Mouse (Mus musculus) macrophage (primary cell): ENCODE measurements around the gene Helz2. TPM values are rescaled to one million over a fixed set of nuclear protein-coding genes. Genes with fewer than 3 reads are reported as not detected.
"Not testable (repeated sequence)": the region's sequence is repeated elsewhere in the genome, so short reads cannot be mapped to it uniquely, and the experiment has no call there.

Experiments used
- H3K27ac ChIP-seq: fragments of 350-480 bp; formaldehyde crosslinking; 2 replicates; pipeline ENCODE4 v1.9.0; 2021
- H3K36me3 ChIP-seq: fragments of 350-480 bp; formaldehyde crosslinking; 2 replicates; pipeline ENCODE4 v1.9.0; 2021; ENCODE audit errors: inconsistent target
- H3K4me3 ChIP-seq: fragments of 350-480 bp; formaldehyde crosslinking; 2 replicates; pipeline ENCODE4 v1.9.0; 2021; ENCODE audit errors: inconsistent target
- H3K79me2 ChIP-seq: fragments of 350-480 bp; formaldehyde crosslinking; 2 replicates; pipeline ENCODE4 v1.9.0; 2021; ENCODE audit errors: inconsistent target
- WGBS: methylation state at CpG from one replicate; pipeline ENCODE4 v1.1.7; 2026; ENCODE audit warnings: inconsistent platforms; ENCODE audit not compliant: missing documents; 5-methylcytosine and 5-hydroxymethylcytosine counted together
- polyA plus RNA-seq: library from polyadenylated mRNA; stranded (reverse); fragments of 250-400 nt; gene quantifications from 3 replicates; pipeline ENCODE4 v1.2.4, GENCODE M21; 2018; ENCODE audit warnings: inconsistent platforms
- total RNA-seq, 78 experiments: library from RNA; depleted of rRNA; stranded (reverse); fragments of 250-400 nt; gene quantifications; 1 replicate in 9 of 78; 2 replicates in 24 of 78; 3 replicates in 43 of 78; 4 replicates in 2 of 78; pipeline ENCODE4 v1.2.4; 2018; ENCODE audit warnings: inconsistent platforms in 56 of 78

Helz2 gene
- 1,000 to 10,000 TPM in 4 of 26 experiments, 100 to 1,000 TPM in 20, 10 to 100 TPM in 2; 71.2 to 1,391 (median 498) TPM for total RNA-seq (2018; cell fraction: chromatin; rRNA removed)
- 100 to 1,000 TPM in 7 of 26 experiments, 10 to 100 TPM in 19; 12.2 to 132 (median 71.4) TPM for total RNA-seq (2018; cell fraction: cytosol; rRNA removed)
- total RNA-seq (2018; cell fraction: nucleus; rRNA removed), result 100 to 1,000 TPM in 23 of 26 experiments, 10 to 100 TPM in 3; 56.0 to 897 (median 370) TPM
- polyA plus RNA-seq, result 7.5 to 22.5 TPM (median 16.8 TPM) in 3 replicates

GRCm38 (mm10) chr2:181241602-181242313 is at the start of gene Helz2:
TSS of gene Helz2 (minus strand) at chr2:181242027.
- H3K4me3 ChIP-seq, result peak within 1 kb of the TSS; percentile 77
- H3K27ac ChIP-seq, result peak within 1 kb of the TSS; percentile 72
- peaks cover 36% of the 10 kb centered on the region for H3K36me3 ChIP-seq
- peaks cover 36% of the 10 kb centered on the region for H3K79me2 ChIP-seq
- WGBS, result 6% methylated on average over 10 of the region's 16 CpGs

DNA sequence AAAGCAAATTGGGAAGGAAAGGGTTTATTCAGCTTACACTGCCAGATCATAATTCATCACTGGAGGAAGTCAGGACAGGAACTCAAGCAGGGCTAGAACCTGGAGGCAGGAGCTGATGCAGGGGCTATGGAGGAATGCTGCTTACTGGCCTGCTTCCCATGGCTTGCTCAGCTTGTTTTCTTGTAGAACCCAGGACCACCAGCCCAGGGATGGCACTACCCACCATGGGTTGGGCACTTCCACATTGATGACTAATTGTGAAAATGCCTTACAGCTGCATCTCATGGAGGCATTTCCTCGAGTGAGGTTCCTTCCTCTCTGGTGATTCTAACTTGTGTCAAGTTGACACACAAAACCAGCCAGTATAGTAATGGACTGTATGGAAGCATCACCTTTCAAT is 49.1 kb upstream of the Helz2 start:
- H3K36me3 ChIP-seq, result no peaks in the 10 kb centered on the region
- peaks cover 55% of the 10 kb centered on the region for H3K79me2 ChIP-seq
- H3K27ac ChIP-seq, result peak overlapping the region; percentile 28; the same call in 1 of the 2 replicates
- H3K4me3 ChIP-seq, result no peak overlapping the region
- WGBS, result 0% methylated on average over 1 of the region's 1 CpGs

DNA sequence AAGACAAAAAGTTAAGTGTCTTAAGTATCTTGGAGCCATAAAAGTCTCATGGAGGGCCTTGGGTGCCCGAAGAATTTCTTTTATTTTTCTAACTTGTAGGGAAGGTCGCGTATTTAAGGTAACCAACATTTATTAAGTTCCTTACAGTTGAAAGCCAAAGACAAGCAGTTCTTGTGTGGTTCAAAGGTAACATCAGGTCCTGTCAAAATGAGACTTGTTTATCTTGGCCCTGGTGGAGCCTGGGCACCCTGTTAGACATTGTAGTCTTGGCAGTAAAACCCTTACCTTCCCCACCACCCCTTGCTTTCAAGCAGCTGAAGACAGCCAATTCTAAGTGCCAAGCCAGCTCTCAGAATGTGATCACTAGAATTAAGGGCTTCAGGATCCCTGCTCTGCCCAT is 46.9 kb upstream of the Helz2 start:
- H3K36me3 ChIP-seq, result no peaks in the 10 kb centered on the region
- peak overlapping the region; percentile 49 for H3K4me3 ChIP-seq
- 66% methylated on average over 3 of the region's 3 CpGs for WGBS
- peaks cover 62% of the 10 kb centered on the region for H3K79me2 ChIP-seq
- peak overlapping the region; percentile 67 for H3K27ac ChIP-seq

GRCm38 (mm10) chr2:181287958-181288350 is 46.1 kb upstream of the Helz2 start, which contains the start of gene Gmeb2:
TSS of gene Gmeb2 (minus strand) at chr2:181288035.
- not testable (repeated sequence) for H3K36me3 ChIP-seq
- Histone ChIP-seq H3K79me2 (peaks cover 67% of the 10 kb centered on the region), H3K4me3 (peak within 1 kb of the TSS; percentile 69), H3K27ac (peak within 1 kb of the TSS; percentile 89)
- WGBS, result 0% methylated on average over 22 of the region's 38 CpGs

DNA sequence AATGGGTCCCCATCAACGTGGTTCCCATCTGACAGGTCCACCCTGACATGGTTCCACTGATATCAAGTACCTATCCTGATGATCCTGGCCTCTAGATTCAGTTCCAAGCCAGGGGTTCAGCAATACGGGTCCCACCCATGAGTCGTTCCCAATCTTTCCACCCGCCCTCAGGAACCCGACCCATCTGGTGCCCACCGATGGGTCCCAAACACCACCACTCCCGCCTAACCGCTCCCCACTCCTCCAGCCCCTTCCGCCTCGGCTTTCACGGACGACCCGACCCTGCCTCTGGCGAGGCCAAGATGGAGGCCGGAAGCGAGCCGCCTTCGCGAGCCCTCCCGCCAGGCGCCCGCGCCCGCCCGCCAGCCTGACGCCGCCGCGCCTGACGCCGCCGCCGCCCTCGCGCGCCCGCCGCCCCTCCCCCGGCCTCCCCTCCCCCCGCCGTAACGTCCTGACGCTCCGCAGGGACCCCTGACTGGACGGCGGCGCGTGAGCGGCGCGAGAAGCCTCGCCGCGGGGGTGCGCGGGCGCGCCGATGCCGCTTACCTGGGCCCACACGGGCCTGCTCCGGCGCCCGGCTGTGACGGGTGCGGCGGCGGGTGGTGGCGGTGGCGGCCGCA is 45.6 kb upstream of the Helz2 start:
- Histone ChIP-seq H3K79me2 (peaks cover 72% of the 10 kb centered on the region), H3K27ac (peak overlapping the region; percentile 89), H3K36me3 (0 out of 2 replicates have a peak, but pooled peaks cover 4% of the 10 kb centered on the region), H3K4me3 (peak overlapping the region; percentile 69)
- 0% methylated on average over 19 of the region's 71 CpGs for WGBS

DNA sequence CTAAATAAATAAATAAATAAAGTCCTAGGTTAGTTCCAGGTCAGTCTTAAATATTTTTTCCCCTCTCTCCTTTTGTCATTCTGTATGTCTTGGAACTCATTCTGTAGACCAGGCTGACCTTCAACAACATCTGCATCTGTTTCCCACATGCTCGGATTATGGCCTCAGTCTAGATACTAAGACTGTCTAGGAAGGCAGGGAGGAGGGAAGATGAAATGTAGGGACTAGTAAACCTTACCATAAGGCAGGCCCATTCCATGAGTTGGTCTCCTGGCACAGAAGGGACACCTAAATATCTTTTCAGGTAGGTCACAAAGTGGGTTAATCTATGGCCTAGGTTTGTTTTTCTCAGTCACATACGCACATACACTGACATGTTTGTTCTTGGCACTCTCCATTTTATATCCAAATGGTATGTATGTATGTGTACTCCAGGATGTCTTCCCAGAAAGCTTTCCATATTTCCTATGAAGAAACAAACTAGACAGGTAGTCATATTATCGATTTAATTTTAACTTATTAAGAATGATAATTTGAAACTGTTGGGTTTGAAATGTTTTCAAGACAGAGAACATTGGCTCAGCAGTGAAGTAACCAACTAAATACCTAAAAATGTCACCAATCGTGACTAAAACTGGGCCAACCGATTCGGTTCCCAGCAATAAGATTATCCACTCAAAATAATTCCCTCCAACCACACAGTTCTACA is 45.0 kb upstream of the Helz2 start:
- Histone ChIP-seq H3K27ac (peak overlapping the region; percentile 89), H3K36me3 (0 out of 2 replicates have a peak, but pooled peaks cover 4% of the 10 kb centered on the region), H3K79me2 (peaks cover 77% of the 10 kb centered on the region), H3K4me3 (peak overlapping the region; percentile 69)
- 43% methylated on average over 6 of the region's 6 CpGs for WGBS

DNA sequence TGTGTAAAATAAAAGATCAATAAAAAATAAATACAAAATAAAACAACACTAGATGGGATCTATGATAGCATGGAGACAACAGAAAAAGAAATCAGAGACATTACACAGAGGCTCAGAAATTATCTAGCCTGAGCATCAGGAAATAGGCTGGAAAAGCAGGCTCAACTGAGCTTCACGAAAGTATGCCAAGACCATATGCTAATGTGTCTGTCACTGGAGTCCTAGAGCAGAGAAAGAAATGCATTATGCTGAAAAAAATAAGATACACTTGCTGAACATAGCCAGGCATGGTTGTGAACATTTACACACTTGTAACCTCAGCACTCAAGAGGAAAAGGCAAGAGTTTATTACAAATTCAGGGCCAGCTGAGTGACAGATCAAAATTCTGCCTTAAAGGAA is 38.1 kb upstream of the Helz2 start:
- peaks cover 64% of the 10 kb centered on the region for H3K79me2 ChIP-seq
- H3K4me3 ChIP-seq, result no peak overlapping the region
- no peak overlapping the region for H3K27ac ChIP-seq
- H3K36me3 ChIP-seq, result 0 out of 2 replicates have a peak, but pooled peaks cover 11% of the 10 kb centered on the region
- 91% methylated on average over 1 of the region's 1 CpGs for WGBS

- Histone ChIP-seq H3K4me3 (no peak overlapping the region), H3K79me2 (peaks cover 49% of the 10 kb centered on the region), H3K36me3 (0 out of 2 replicates have a peak, but pooled peaks cover 7% of the 10 kb centered on the region), H3K27ac (no peak overlapping the region)
- 48% methylated on average over 3 of the region's 3 CpGs for WGBS
These were observed 36.0 kb upstream of the Helz2 start for GRCm38 (mm10) chr2:181277866-181278265.

- WGBS, result 75% methylated on average over 1 of the region's 1 CpGs
- H3K27ac ChIP-seq, result no peak overlapping the region
- H3K4me3 ChIP-seq, result no peak overlapping the region
- H3K36me3 ChIP-seq, result 0 out of 2 replicates have a peak, but pooled peaks cover 7% of the 10 kb centered on the region
- peaks cover 42% of the 10 kb centered on the region for H3K79me2 ChIP-seq
These were observed 34.9 kb upstream of the Helz2 start for GRCm38 (mm10) chr2:181276766-181277165.

GRCm38 (mm10) chr2:181274639-181275038 is 32.8 kb upstream of the Helz2 start:
- Histone ChIP-seq H3K79me2 (peaks cover 28% of the 10 kb centered on the region), H3K36me3 (peaks cover 10% of the 10 kb centered on the region; the same call in 1 of the 2 replicates), H3K27ac (peak overlapping the region; percentile 91), H3K4me3 (no peak overlapping the region)
- 12% methylated on average over 4 of the region's 4 CpGs for WGBS

GRCm38 (mm10) chr2:181273829-181274228 is 32.0 kb upstream of the Helz2 start:
- WGBS, result 6% methylated on average over 1 of the region's 2 CpGs
- peak overlapping the region; percentile 91 for H3K27ac ChIP-seq
- H3K4me3 ChIP-seq, result no peak overlapping the region
- H3K79me2 ChIP-seq, result peaks cover 20% of the 10 kb centered on the region; the same call in 1 of the 2 replicates
- H3K36me3 ChIP-seq, result peaks cover 10% of the 10 kb centered on the region; the same call in 1 of the 2 replicates

DNA sequence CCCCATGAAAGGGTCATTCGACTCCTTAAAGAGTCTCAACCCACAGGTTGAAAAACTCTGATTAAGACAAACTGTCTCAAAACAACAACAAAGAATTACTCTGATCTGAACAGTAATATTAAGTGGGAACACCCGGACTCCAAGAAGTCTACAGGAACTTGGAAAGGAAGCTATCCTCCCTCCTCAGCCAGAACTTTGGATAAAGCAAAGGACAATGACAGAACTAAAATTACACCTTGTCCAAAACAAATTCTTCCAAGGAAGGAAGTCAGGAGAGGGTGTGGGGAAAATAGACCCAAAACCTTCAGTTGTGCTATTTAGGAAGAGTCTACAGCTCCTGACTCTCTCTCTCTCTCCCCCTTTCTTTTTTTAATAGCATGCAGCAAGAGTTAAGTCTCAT is 30.3 kb upstream of the Helz2 start:
- WGBS, result 94% methylated on average over 2 of the region's 2 CpGs
- Histone ChIP-seq H3K36me3 (peaks cover 12% of the 10 kb centered on the region; the same call in 1 of the 2 replicates), H3K79me2 (peaks cover 12% of the 10 kb centered on the region; the same call in 1 of the 2 replicates), H3K4me3 (no peak overlapping the region), H3K27ac (no peak overlapping the region)

GRCm38 (mm10) chr2:181266839-181267238 is 25.0 kb upstream of the Helz2 start:
- 98% methylated on average over 2 of the region's 2 CpGs for WGBS
- peaks cover 49% of the 10 kb centered on the region for H3K36me3 ChIP-seq
- no peak overlapping the region for H3K4me3 ChIP-seq
- H3K27ac ChIP-seq, result no peak overlapping the region
- peaks cover 7% of the 10 kb centered on the region; the same call in 1 of the 2 replicates for H3K79me2 ChIP-seq

- Histone ChIP-seq H3K27ac (no peak overlapping the region), H3K36me3 (peaks cover 52% of the 10 kb centered on the region), H3K4me3 (no peak overlapping the region), H3K79me2 (no peaks in the 10 kb centered on the region)
- 100% methylated on average over 1 of the region's 1 CpGs for WGBS
These were observed 11.4 kb upstream of the Helz2 start for GRCm38 (mm10) chr2:181253248-181253647.
